8 mouse cellular contexts compared by ENCODE assay signal in the genomic region with DNA sequence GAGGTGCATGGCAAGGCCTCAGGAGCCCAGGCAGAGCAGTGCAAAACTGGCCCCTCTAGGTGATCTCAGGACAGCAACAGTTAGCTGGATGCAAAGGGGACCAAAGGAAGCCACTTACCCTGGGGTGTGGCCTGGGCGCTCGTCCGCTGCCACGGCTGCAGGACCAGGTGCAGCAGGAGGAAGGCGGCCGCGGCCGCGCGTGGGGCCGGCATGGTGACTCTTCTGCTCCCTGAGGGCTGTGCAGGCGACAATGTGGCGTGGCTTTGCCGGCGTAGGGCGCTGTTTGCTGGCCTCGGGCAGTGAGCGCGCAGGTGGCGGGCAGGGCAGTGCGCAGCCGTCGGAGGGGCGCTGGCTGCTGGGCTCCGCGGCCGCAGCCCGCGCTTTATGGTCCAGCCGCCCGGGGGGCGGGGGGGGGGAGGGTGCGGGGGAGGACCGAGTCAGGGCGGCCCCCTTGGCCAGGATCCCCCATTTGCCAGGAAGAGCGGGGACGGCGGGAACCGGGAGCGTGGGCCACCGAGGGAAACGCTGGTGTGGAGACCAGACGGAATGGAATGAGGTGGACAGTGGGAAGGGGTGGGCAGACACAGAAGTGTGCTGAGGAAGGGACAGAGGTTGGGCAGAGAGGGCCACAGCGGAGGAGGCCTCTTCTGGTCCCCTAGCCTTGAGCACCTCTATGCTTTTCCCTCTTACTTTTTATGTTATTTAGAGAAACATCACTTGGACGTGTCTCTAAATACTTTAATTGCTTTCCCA. TPM values are rescaled to one million over a fixed set of nuclear protein-coding genes. Genes with fewer than 3 reads are reported as not detected.
DNase-seq lines count a peak whose midpoint lies in the region; ATAC-seq and TF ChIP-seq lines count a peak whose summit lies in the region.

Gene Thbs4 (minus strand): TSS at position 357 of the 753 bp plus-strand sequence.

- H3K4me3 ChIP-seq in lung, embryonic 16.5 days (ENCODE audit: low read length): peak within 1 kb of the TSS; percentile 43
- peak within 1 kb of the TSS; percentile 31 for H3K4me3 ChIP-seq in intestine, postnatal 0 days (ENCODE audit: low read depth, low read length)
- H3K4me3 ChIP-seq in midbrain, embryonic 13.5 days (replicated peaks): peak within 1 kb of the TSS; percentile 42

- H3K36me3 ChIP-seq in lung, embryonic 16.5 days (ENCODE audit: control insufficient read depth, insufficient read depth, low read length): no peaks in the 10 kb centered on the region
- H3K36me3 ChIP-seq in intestine, postnatal 0 days (ENCODE audit: control insufficient read depth, insufficient read depth): no peaks in the 10 kb centered on the region
- H3K36me3 ChIP-seq in midbrain, embryonic 13.5 days: no peaks in the 10 kb centered on the region

- DNase-seq in adrenal gland, postnatal 10 days: peak; percentile 29
- no peak for DNase-seq in adrenal gland, adult 8-10 months
- no peak for DNase-seq in lung, postnatal 36 days
- no peak for DNase-seq in left cerebral cortex, adult 9 months (ENCODE audit: low spot score in 2 of 2)
- DNase-seq in spleen, postnatal 36 days (ENCODE audit: low spot score in 2 of 2): no peak

- peaks cover 18% of the 10 kb centered on the region for H3K27me3 ChIP-seq in lung, embryonic 16.5 days (ENCODE audit: control insufficient read depth, insufficient read depth, low read depth, low read length)
- H3K27me3 ChIP-seq in intestine, postnatal 0 days (replicated peaks; ENCODE audit: control insufficient read depth, insufficient read depth, low read length): peaks cover 7% of the 10 kb centered on the region
- peaks cover 26% of the 10 kb centered on the region for H3K27me3 ChIP-seq in midbrain, embryonic 13.5 days

- ATAC-seq in lung, embryonic 16.5 days (ENCODE audit: low read depth): 0 out of 2 replicates have a peak, but pooled peaks have one; percentile 31
- ATAC-seq in intestine, postnatal 0 days: peak; percentile 31; the same call in 1 of the 2 replicates
- ATAC-seq in midbrain, embryonic 13.5 days: peak; percentile 77

- peak within 1 kb of the TSS; percentile 51 for H3K9ac ChIP-seq in lung, embryonic 16.5 days (ENCODE audit: low read length)
- no peak within 1 kb of the TSS for H3K9ac ChIP-seq in intestine, postnatal 0 days (ENCODE audit: low read depth, low read length)
- peak within 1 kb of the TSS; percentile 54; the same call in 1 of the 2 replicates for H3K9ac ChIP-seq in midbrain, embryonic 13.5 days (replicated peaks)

- TF ChIP-seq CTCF in intestine, postnatal 0 days (IDR thresholded peaks at IDR 0.05; ENCODE audit: low read depth): peak; percentile 38

- 6% methylated on average over 34 of the region's 45 CpGs for WGBS in lung, embryonic 16.5 days
- 7% methylated on average over 37 of the region's 45 CpGs for WGBS in intestine, postnatal 0 days
- WGBS in midbrain, embryonic 13.5 days: 7% methylated on average over 42 of the region's 45 CpGs

- no peak within 1 kb of the TSS for H3K27ac ChIP-seq in lung, embryonic 16.5 days (ENCODE audit: low read length)
- no peak within 1 kb of the TSS for H3K27ac ChIP-seq in intestine, postnatal 0 days (ENCODE audit: low read depth, low read length)
- H3K27ac ChIP-seq in midbrain, embryonic 13.5 days: no peak within 1 kb of the TSS

- peak within 1 kb of the TSS; percentile 63 for H3K4me2 ChIP-seq in lung, embryonic 16.5 days (ENCODE audit: low read depth, low read length)
- peak within 1 kb of the TSS; percentile 66 for H3K4me2 ChIP-seq in intestine, postnatal 0 days (replicated peaks; ENCODE audit: low read depth)
- H3K4me2 ChIP-seq in midbrain, embryonic 13.5 days (replicated peaks): peak within 1 kb of the TSS; percentile 64

- 0 out of 2 replicates have a peak, but pooled peaks cover 5% of the 10 kb centered on the region for H3K4me1 ChIP-seq in lung, embryonic 16.5 days (replicated peaks; ENCODE audit: control insufficient read depth, insufficient read depth, low read length)
- no peaks in the 10 kb centered on the region for H3K4me1 ChIP-seq in intestine, postnatal 0 days (replicated peaks; ENCODE audit: control insufficient read depth, insufficient read depth, low read length)
- peaks cover 11% of the 10 kb centered on the region for H3K4me1 ChIP-seq in midbrain, embryonic 13.5 days (replicated peaks)

- H3K9me3 ChIP-seq in lung, embryonic 16.5 days (ENCODE audit: control insufficient read depth, low read length): no peaks in the 10 kb centered on the region
- no peaks in the 10 kb centered on the region for H3K9me3 ChIP-seq in intestine, postnatal 0 days (ENCODE audit: control insufficient read depth)
- no peaks in the 10 kb centered on the region for H3K9me3 ChIP-seq in midbrain, embryonic 13.5 days

RNA-seq across cellular contexts. Expression of gene Thbs4, which starts in this region (rescaled TPM):
- total RNA-seq in adrenal gland, postnatal 10 days (2021): 1 to 10 TPM; 5.4 to 6.8 TPM
- 1 to 10 TPM; 2.5 to 4.6 (median 3.3) TPM for total RNA-seq in adrenal gland, adult 8-10 months (2022)
- polyA plus RNA-seq in lung, embryonic 16.5 days (2015; fragmentation: Nextera tagmentation; extraction: Ambion mirVana): 3.0 and 4.4 TPM in 2 replicates
- 6.3 and 7.1 TPM in 2 replicates for polyA plus RNA-seq in intestine, postnatal 0 days (2015; fragmentation: Nextera tagmentation; extraction: Ambion mirVana)
- polyA plus RNA-seq in midbrain, embryonic 13.5 days (2015; fragmentation: Nextera tagmentation; extraction: Ambion mirVana): 2.8 TPM in 2 replicates
